Mouse (Mus musculus): ENCODE results near the gene Trank1.

Trank1 gene

GRCm38 (mm10) chr9:111311031-111311842 is at the start of gene Trank1:
Gene Trank1 (plus strand): TSS chr9:111311739.
- peak in 1 of 2 experiments; percentile 27 for DNase-seq

GRCm38 (mm10) chr9:111267998-111268397 is 43.5 kb upstream of the Trank1 start:
- DNase-seq, result no peak

GRCm38 (mm10) chr9:111270606-111271005 is 40.9 kb upstream of the Trank1 start:
- DNase-seq, result no peak

GRCm38 (mm10) chr9:111271056-111271433 is 40.5 kb upstream of the Trank1 start:
- no peak for DNase-seq

- peak; percentile 99 to 100 for DNase-seq
Observed at GRCm38 (mm10) chr9:111271434-111272160, 39.9 kb upstream of the Trank1 start, which contains the start of the genes Mlh1 and Epm2aip1. Gene Mlh1 (minus strand): TSS chr9:111271791. Gene Epm2aip1 (plus strand): TSS chr9:111271929.

- DNase-seq, result no peak
Observed at GRCm38 (mm10) chr9:111272356-111272755, 39.2 kb upstream of the Trank1 start.

DNA sequence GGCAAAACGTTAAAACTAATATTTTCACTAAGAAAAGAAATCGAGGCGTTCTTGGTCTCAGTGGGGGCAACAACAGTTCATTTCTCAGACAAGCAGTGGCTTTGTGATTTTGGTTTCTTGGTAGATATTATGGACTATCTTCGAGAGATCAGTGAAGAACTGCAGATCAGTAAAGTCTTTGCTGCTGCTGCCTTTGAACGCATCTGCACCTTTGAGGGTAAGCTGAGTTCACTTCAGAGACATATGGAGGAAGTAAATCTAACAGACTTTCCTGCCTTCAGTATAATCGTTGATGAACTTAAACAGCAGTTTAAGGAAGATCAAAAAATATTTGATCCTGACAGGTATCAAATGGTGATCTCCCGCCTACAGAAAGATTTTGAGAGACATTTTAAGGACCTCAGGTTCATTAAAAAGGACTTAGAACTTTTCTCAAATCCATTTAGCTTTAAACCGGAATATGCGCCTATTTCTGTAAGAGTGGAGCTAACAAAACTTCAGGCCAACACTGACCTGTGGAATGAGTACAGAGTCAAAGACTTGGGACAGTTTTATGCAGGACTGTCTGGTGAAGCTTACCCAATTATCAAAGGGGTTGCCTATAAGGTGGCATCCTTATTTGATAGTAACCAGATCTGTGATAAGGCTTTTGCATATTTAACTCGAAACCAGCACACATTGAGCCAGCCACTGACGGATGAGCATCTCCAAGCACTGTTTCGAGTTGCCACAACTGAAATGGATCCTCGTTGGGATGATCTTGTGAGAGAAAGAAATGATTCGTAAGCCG is 38.3 kb upstream of the Trank1 start:
- DNase-seq, result no peak

GRCm38 (mm10) chr9:111273958-111274357 is 37.6 kb upstream of the Trank1 start:
- no peak for DNase-seq

GRCm38 (mm10) chr9:111275156-111275555 is 36.4 kb upstream of the Trank1 start:
- DNase-seq, result no peak

DNA sequence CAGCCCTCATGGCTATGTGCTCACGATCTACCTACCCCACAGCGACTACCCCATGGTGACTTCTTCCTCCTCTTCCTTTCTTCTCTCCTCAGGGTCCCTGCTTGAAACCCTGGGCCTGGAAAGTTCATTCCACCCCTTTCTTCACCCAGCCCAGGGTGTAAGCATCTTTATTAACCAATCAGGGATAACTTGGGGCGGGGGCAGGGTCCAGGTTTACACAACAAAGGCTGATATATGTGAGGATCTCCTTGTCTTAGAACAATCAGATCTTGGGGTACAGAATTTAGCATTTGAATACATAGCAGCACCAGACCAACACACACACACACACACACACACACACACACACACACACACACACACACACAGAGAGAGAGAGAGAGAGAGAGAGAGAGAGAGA is 26.5 kb upstream of the Trank1 start:
- DNase-seq, result no peak

DNA sequence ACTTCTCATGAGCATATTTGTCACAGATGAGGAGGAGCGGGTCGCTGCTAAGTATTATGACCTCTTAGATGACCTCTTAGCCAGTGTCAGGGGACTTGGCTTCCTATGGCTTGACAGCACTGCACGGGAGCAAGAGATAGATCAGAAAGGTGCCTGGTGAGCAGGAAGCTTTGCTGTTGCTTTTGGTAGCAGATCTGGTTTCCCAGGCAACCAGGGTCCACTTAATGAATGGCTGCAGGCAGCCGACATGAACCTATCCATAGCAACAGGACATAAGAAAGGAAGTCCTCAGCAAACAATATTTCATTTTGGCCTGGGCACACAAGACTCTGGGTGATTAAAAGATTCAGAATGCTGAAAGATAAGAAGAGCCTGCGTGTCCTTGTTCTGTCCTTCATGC is 25.9 kb upstream of the Trank1 start:
- DNase-seq, result no peak

DNA sequence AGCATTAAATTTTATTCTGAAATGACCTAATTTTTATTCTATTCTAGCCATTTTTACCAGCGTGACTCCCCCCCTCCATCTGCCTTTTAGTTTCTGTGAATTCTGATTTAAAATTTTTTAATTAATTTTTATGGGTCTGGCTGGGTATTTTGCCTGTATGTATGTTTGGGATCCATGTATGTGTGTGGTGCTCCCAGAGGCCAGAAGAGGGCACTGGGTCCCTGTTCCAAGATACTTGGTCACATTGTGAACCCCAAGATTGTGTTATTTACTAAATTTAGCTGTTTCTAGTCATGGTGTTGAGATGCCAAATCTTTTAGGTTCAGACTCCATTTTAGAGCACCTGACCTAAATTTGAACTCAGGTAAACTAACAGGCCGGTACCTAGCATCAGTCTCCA is 25.1 kb upstream of the Trank1 start:
- DNase-seq, result no peak

DNA sequence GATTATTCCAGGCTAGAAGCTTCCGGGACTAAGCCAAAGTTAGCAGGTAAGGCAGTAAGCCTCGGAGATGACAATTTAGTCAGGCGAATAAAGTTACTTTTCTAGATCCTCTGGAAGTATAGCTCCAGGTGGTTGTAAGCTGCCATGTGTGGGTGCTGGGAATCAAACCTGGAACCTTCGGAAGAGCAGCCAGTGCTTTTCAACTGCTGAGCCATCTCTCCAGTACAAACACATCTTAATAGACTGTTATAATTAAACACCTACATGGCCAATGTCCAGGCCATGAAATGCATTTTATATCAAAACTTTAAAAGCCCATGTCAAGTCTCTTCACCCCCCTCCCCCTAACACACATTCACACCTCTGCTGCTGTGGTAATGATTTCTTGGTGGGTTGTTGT is 23.6 kb upstream of the Trank1 start:
- DNase-seq, result no peak

DNA sequence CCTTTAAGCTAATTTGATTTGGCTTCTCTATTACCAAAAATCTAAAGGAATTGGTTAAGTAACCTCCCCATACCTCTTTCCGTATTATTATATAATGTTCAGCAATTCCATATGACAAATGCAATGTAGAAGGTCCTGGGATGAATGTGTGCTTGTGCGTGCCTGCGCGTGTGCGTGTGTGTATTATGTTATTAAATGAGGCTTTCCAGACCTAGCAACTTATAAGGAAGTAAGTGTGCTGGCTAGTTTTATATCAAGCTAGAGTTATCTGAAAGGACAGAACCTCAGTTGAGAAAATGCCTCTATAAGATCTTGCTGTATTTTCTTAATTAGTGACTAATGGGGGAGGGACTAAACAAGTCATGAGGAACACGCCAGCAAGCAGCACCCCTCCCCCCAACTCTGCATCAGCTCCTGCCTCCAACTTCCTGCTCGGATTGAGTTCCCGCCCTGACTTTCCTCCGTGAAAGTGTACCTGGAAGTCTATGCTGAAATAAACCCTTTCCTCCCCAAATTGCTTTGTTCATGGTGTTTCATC is 22.2 kb upstream of the Trank1 start:
- DNase-seq, result no peak

DNA sequence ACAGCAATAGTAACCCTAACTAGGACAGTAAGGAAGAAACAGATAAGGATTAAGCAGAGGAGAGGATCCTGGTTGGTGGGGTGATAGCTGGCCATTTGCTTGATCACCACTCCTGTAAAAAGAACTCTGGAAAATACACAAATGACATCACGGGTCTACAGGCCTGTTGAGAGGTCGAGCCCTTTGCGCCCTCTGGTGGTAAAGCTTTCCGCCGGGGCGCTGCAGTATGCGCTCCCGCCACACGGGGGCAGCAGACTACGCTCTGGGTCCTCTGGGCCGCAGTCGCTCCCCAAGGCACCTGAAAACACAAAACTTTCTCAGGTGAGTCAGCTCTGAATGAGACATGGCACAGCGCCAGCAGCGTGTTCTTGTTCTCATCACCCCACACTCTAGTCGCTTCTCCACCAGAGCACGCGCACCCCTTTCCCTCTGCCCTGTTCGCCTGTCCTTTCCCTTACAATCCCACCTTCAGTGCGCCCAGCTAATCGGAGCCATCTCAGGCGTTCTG is 21.7 kb upstream of the Trank1 start:
- DNase-seq, result peak; percentile 78 to 96

GRCm38 (mm10) chr9:111290539-111291100 is 20.9 kb upstream of the Trank1 start:
- no peak for DNase-seq

GRCm38 (mm10) chr9:111293234-111293633 is 18.3 kb upstream of the Trank1 start:
- DNase-seq, result no peak

DNA sequence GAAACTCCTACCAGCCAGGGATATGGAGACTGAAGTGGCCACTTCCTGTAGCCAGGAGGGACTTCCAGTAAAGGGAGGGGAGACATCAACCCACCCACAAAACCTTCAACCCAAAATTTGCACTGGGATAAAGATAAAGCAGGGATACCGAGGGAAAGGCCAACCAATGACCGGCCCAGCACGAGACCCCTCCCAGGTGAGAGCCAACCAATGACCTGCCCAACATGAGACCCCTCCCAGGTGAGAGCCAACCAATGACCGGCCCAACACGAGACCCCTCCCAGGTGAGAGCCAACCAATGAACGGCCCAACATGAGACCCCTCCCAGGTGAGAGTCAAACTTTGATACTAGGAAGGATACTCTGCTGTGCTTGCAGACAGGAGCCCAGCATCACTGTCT is 16.6 kb upstream of the Trank1 start:
- no peak for DNase-seq

GRCm38 (mm10) chr9:111295323-111295722 is 16.2 kb upstream of the Trank1 start:
- no peak for DNase-seq

DNA sequence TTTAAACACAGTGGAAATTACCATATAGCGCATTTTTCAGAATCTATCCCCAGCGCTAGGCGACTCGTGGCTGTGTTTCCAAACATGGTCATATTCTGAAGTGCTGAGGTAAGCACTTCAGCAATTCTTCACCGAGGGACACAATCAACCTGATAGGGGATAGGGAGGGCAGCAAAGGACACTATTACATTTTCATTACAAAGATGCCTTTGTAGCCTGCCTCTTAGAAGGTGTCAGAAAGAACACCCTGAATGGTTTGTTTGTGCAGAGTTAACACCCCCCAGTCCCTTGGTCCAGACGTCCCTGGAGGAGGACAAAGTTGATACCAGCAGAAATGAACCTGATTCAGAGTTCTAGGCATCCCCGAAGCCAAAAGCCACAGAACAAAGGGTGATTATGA is 15.1 kb upstream of the Trank1 start:
- DNase-seq, result no peak

DNA sequence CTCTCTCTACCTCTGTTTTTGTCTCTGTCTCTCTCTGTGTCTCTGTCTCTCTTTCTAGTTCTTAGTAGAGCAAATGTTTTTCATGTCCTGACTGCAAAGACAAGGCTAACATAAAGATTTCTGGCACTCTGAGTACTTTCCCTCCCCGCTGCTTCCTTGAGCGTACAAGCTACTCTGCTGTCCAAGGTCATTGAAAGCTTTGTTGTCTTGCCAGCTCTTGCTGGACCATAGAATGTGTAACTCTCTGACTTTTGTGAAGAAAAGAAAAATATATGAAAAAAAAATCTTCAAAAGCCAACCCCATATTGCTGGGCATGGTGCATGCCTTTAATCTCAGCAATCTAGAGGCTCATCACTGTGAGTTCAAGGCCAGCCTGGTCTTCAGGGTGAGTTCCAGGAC is 12.9 kb upstream of the Trank1 start:
- DNase-seq, result no peak

DNA sequence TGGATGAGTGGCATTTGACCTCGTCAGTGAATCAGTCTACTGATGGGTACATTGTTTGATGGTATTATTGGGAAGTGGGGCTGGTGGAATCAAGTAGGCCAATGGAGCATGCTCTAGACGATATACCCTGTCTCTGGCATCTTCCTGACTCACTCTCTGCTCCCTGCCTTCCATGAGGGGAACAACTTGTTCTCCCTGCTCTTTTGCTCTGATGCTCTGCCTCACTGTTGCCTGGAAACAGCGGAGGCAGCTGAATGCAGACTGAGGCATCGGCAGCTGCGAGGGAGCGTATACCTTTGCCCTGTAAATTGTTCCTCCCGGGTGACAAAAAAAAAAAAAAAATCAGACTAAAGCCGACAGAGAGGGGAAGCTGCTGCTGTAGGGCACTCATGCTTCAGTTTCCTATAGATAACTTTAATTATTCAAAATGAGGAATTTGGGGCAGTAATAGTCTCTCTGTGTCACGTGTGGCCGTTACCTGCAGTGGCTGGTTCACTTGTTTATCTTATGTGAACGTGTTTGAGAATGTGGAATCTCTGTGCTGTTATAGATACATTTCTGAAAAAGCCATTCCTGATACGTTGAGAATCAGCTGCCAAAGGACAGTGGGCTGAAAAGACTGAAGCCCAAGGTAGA is 9.2 kb upstream of the Trank1 start:
- no peak for DNase-seq

Data from cerebellum, adult 18-20 months (tissue).